Mouse (Mus musculus) thymus, postnatal 4 days (tissue): Measurements from ENCODE around the gene Ap1m1.

Source experiments
- DNase-seq: peaks from one replicate; pipeline ENCODE4 v3.0.0; 2021

The Ap1m1 gene

DNA sequence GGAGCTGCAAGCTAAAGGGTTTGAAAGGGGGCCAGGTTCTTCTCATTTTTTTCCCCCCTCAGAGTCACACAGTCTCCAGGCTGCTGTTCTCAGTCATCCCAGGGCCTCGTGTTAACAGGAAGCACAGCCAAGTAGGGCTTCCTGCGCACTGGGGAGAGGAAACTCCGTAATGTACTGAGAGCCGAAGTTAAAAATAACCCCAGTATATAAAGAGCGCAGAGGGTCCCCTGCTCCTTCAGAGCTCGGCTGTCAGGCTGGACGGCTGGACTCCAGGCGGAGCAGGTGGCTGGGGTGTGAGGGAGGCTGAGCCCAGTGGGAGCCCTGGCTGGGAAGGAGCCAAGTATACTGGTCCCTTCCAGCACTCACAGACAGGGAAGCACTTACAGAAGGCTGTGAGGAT is 55.9 kb downstream of the Ap1m1 start:
- DNase-seq, result peak; percentile 60

DNA sequence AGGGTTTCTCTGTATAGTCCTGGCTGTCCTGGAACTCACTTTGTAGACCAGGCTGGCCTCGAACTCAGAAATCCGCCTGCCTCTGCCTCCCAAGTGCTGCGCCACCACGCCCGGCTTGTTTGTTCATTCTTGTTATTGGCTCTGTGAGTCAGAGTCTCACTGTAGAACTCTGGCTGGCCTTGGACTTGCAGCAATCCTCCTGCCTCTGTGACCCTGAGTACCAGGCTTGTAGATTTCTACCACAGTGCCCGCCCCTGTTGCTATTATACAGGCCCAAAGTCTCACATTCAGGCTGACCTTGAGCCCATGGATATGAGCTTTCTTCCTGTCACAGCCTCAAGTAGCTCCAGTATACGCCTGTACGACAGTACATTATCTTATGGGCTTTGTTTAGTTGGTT is 56.7 kb downstream of the Ap1m1 start:
- no peak for DNase-seq

- DNase-seq, result no peak
Measured at GRCm38 (mm10) chr8:72298928-72299327, 59.1 kb downstream of the Ap1m1 start.

- DNase-seq, result no peak
Measured at GRCm38 (mm10) chr8:72300654-72301400, 61.0 kb downstream of the Ap1m1 start.

GRCm38 (mm10) chr8:72301497-72301896 is 61.7 kb downstream of the Ap1m1 start:
- no peak for DNase-seq

DNA sequence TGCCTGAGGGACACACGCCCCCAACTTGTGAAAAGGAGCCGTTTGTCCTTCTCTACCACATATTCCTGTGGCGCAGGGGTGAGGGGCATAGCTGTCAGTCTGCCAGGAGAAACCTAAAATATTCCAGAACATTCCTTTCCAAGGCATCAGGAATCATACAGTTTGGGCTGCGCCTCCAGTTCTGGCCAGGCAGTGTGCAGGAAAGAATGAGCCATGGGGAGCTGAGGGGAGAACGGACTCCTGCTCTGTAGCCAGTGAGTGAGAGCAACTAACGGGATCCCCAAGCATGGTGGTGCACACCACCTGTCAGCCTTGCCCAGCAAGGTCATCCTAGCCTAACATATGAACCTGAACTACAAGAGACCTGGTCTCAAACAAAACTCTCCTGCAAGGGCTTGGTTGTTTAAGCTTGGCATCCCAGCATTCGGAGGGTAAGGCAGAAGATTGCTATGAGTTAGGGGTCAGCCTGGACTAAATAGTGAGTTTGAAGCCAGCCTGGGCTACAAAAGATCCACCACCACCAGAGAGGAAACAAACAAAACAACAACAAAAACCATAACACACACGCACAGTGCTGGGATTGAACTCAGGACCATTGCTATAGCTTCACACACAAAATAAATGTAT is 63.3 kb downstream of the Ap1m1 start:
- no peak for DNase-seq

GRCm38 (mm10) chr8:72303633-72304032 is 63.8 kb downstream of the Ap1m1 start:
- peak; percentile 49 for DNase-seq

- no peak for DNase-seq
Measured at GRCm38 (mm10) chr8:72305210-72305905, 65.5 kb downstream of the Ap1m1 start, which contains the start of gene Gm10282. Gene Gm10282 (minus strand): TSS chr8:72305260.

DNA sequence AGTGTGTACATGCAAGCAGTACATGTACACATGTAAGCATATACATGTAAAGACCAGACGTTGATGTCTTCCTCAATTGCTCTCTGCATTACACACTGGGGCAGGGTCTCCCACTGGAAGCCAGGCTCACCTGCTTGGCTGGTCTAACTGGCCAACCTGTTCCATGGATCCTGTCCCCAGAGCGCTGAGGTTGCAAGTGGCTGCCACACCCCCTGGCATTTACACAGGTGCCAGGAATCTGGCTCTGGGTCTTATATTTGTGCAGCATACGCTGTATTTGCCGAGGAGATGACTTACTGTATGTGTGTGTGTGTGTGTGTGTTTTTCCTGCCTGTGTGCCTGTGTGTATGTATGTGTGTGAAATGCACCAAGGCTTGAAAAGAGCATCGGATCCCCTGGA is 67.1 kb downstream of the Ap1m1 start:
- no peak for DNase-seq
